Mouse (Mus musculus): ENCODE results near the gene Irgq. TPM values are rescaled to one million over a fixed set of nuclear protein-coding genes. Genes with fewer than 3 reads are reported as not detected.

Irgq gene
- polyA plus RNA-seq, 1 experiment: 17.4 TPM

- H3K36me3 ChIP-seq (ENCODE audit: control insufficient read depth, insufficient read depth): peaks cover 4% of the 10 kb centered on the region
- H3K4me2 ChIP-seq (ENCODE audit: low read depth): no peak overlapping the region
Observed at GRCm38 (mm10) chr7:24564607-24565265, 34.2 kb downstream of the Irgq start.

DNA sequence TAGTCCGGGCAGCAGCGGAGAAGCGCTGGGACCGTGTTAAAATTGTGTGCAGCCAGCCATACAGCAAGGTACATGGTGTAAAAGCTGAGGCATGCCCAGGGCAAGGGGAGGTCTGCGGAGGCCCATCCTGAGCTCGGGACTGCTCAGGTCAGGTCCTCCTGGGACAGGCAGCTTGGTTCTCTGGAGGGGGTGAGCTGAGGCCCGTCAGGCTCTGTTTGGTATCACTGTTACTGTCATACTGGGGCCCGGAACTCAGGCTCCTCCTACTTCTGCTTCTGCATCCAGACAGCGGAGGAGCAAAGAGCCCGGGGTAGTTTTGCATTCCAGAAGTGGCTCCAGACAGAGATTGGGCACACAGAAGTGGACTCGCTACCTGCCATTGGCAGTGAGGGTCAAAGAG is 35.1 kb downstream of the Irgq start:
- H3ac ChIP-seq (ENCODE audit: control insufficient read depth, insufficient read length): no peak overlapping the region
- H3K4me2 ChIP-seq (ENCODE audit: low read depth): no peak overlapping the region
- H3K27me3 ChIP-seq (ENCODE audit: control insufficient read depth, insufficient read depth, insufficient read length): no peaks in the 10 kb centered on the region
- no peak for TF ChIP-seq POLR2AphosphoS2 (IDR thresholded peaks at IDR 0.05; ENCODE audit: insufficient read length, low read depth)
- TF ChIP-seq MAX (IDR thresholded peaks at IDR 0.05; ENCODE audit: low read depth): no peak
- TF ChIP-seq E2F4 (IDR thresholded peaks at IDR 0.05; ENCODE audit: insufficient read depth): no peak
- TF ChIP-seq TCF3 (IDR thresholded peaks at IDR 0.05; ENCODE audit: insufficient read length, low read depth): no peak
- no peak for TF ChIP-seq REST (IDR thresholded peaks at IDR 0.05; ENCODE audit: insufficient read depth, insufficient read length)
- no peak for TF ChIP-seq USF1 (IDR thresholded peaks at IDR 0.05; ENCODE audit: low read depth)
- no peak for TF ChIP-seq POLR2A (IDR thresholded peaks at IDR 0.05; ENCODE audit: insufficient read length, low read depth)
- TF ChIP-seq SRF (IDR thresholded peaks at IDR 0.05; ENCODE audit: control insufficient read depth, insufficient read length, low read depth): no peak
- no peak for TF ChIP-seq CEBPB (IDR thresholded peaks at IDR 0.05; ENCODE audit: insufficient read depth, poor library complexity, severe bottlenecking)
- TF ChIP-seq MYOD1 (IDR thresholded peaks at IDR 0.05; ENCODE audit: control insufficient read depth in 1 of 3, insufficient read length in 2 of 3, low read depth in 2 of 3): no peak
- no peak for TF ChIP-seq TCF12 (IDR thresholded peaks at IDR 0.05; ENCODE audit: insufficient read depth, poor library complexity, severe bottlenecking)
- no peak for TF ChIP-seq MYOG (IDR thresholded peaks at IDR 0.05; ENCODE audit: control insufficient read depth in 1 of 3, insufficient read depth in 1 of 3, insufficient read length in 2 of 3, low read depth in 2 of 3)
- H3K4me3 ChIP-seq: no peak overlapping the region
- peaks cover 4% of the 10 kb centered on the region for H3K36me3 ChIP-seq (ENCODE audit: control insufficient read depth, insufficient read depth)
- no peaks in the 10 kb centered on the region for H3K79me2 ChIP-seq (ENCODE audit: control insufficient read depth, insufficient read depth)

More at GRCm38 (mm10) chr7:24564607-24565265, 34.2 kb downstream of the Irgq start:
- TF ChIP-seq POLR2AphosphoS2 (IDR thresholded peaks at IDR 0.05; ENCODE audit: insufficient read length, low read depth) (no peak), TCF12 (IDR thresholded peaks at IDR 0.05; ENCODE audit: insufficient read depth, poor library complexity, severe bottlenecking) (no peak), SRF (IDR thresholded peaks at IDR 0.05; ENCODE audit: control insufficient read depth, insufficient read length, low read depth) (no peak), MYOD1 (IDR thresholded peaks at IDR 0.05; ENCODE audit: control insufficient read depth in 1 of 3, insufficient read length in 2 of 3, low read depth in 2 of 3) (no peak), MYOG (IDR thresholded peaks at IDR 0.05; ENCODE audit: control insufficient read depth in 1 of 3, insufficient read depth in 1 of 3, insufficient read length in 2 of 3, low read depth in 2 of 3) (no peak), USF1 (IDR thresholded peaks at IDR 0.05; ENCODE audit: low read depth) (no peak), CEBPB (IDR thresholded peaks at IDR 0.05; ENCODE audit: insufficient read depth, poor library complexity, severe bottlenecking) (no peak), TCF3 (IDR thresholded peaks at IDR 0.05; ENCODE audit: insufficient read length, low read depth) (no peak), E2F4 (IDR thresholded peaks at IDR 0.05; ENCODE audit: insufficient read depth) (no peak), MAX (IDR thresholded peaks at IDR 0.05; ENCODE audit: low read depth) (no peak), POLR2A (IDR thresholded peaks at IDR 0.05; ENCODE audit: insufficient read length, low read depth) (no peak), REST (IDR thresholded peaks at IDR 0.05; ENCODE audit: insufficient read depth, insufficient read length) (no peak)
- H3K27me3 ChIP-seq (ENCODE audit: control insufficient read depth, insufficient read depth, insufficient read length): no peaks in the 10 kb centered on the region
- no peak overlapping the region for H3K4me3 ChIP-seq
- H3K79me2 ChIP-seq (ENCODE audit: control insufficient read depth, insufficient read depth): no peaks in the 10 kb centered on the region
- no peak overlapping the region for H3ac ChIP-seq (ENCODE audit: control insufficient read depth, insufficient read length)

DNA sequence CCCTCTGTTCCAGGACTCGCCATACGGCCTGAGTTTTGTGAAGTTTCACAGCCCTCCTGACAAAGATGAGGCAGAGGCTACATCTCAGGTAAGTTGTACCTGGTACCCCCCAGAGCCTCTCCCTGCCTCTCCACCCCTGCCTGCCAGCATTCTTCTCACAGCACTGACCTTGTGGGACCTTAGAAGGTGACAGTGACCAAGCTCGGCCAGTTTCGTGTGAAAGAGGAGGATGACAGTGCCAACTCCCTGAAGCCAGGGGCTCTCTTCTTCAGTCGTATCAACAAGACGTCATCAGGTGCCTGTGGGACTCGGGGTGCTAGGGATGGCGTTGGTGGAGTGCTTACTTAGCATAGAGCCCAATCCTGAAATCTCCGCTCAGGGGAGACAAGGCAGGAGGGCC is 35.7 kb downstream of the Irgq start:
- no peak overlapping the region for H3K4me2 ChIP-seq (ENCODE audit: low read depth)
- H3K27me3 ChIP-seq (ENCODE audit: control insufficient read depth, insufficient read depth, insufficient read length): no peaks in the 10 kb centered on the region
- H3K36me3 ChIP-seq (ENCODE audit: control insufficient read depth, insufficient read depth): peaks cover 4% of the 10 kb centered on the region
- TF ChIP-seq REST (IDR thresholded peaks at IDR 0.05; ENCODE audit: insufficient read depth, insufficient read length) (no peak), TCF12 (IDR thresholded peaks at IDR 0.05; ENCODE audit: insufficient read depth, poor library complexity, severe bottlenecking) (no peak), USF1 (IDR thresholded peaks at IDR 0.05; ENCODE audit: low read depth) (no peak), CEBPB (IDR thresholded peaks at IDR 0.05; ENCODE audit: insufficient read depth, poor library complexity, severe bottlenecking) (no peak), MYOD1 (IDR thresholded peaks at IDR 0.05; ENCODE audit: control insufficient read depth in 1 of 3, insufficient read length in 2 of 3, low read depth in 2 of 3) (no peak), TCF3 (IDR thresholded peaks at IDR 0.05; ENCODE audit: insufficient read length, low read depth) (no peak), MAX (IDR thresholded peaks at IDR 0.05; ENCODE audit: low read depth) (no peak), MYOG (IDR thresholded peaks at IDR 0.05; ENCODE audit: control insufficient read depth in 1 of 3, insufficient read depth in 1 of 3, insufficient read length in 2 of 3, low read depth in 2 of 3) (no peak), POLR2A (IDR thresholded peaks at IDR 0.05; ENCODE audit: insufficient read length, low read depth) (no peak), POLR2AphosphoS2 (IDR thresholded peaks at IDR 0.05; ENCODE audit: insufficient read length, low read depth) (no peak), E2F4 (IDR thresholded peaks at IDR 0.05; ENCODE audit: insufficient read depth) (no peak), SRF (IDR thresholded peaks at IDR 0.05; ENCODE audit: control insufficient read depth, insufficient read length, low read depth) (no peak)
- no peak overlapping the region for H3ac ChIP-seq (ENCODE audit: control insufficient read depth, insufficient read length)
- no peaks in the 10 kb centered on the region for H3K79me2 ChIP-seq (ENCODE audit: control insufficient read depth, insufficient read depth)
- H3K4me3 ChIP-seq: no peak overlapping the region

DNA sequence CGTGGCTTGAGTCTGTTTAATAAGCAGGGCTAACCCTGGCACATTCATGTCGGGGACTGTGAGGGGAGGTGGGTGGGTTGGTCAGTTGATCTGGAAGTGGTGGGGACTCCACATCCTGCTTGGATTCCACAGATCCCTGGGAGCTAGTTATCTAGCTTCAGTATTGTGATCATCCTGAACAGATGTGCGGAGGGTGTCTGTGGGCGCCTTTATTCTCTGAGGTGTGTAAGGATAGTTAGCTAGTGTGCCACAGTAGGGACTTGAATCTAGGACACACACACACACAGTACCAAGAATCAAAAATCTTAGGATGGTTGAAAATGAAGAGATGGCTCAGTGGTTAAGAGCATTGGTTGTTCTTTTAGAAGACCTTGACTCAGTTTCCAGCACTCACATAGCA is 38.0 kb downstream of the Irgq start:
- TF ChIP-seq TCF3 (IDR thresholded peaks at IDR 0.05; ENCODE audit: insufficient read length, low read depth) (no peak), E2F4 (IDR thresholded peaks at IDR 0.05; ENCODE audit: insufficient read depth) (no peak), SRF (IDR thresholded peaks at IDR 0.05; ENCODE audit: control insufficient read depth, insufficient read length, low read depth) (no peak), REST (IDR thresholded peaks at IDR 0.05; ENCODE audit: insufficient read depth, insufficient read length) (no peak)
- H3K4me2 ChIP-seq (ENCODE audit: low read depth): no peak overlapping the region
- H3K36me3 ChIP-seq (ENCODE audit: control insufficient read depth, insufficient read depth): no peaks in the 10 kb centered on the region
- H3K27me3 ChIP-seq (ENCODE audit: control insufficient read depth, insufficient read depth, insufficient read length): no peaks in the 10 kb centered on the region
- no peak overlapping the region for H3ac ChIP-seq (ENCODE audit: control insufficient read depth, insufficient read length)
- no peaks in the 10 kb centered on the region for H3K79me2 ChIP-seq (ENCODE audit: control insufficient read depth, insufficient read depth)
- H3K4me3 ChIP-seq: no peak overlapping the region

Data from myocyte (in vitro differentiated cells).